ENCODE assay signal across 8 mouse cellular contexts in genomic region chr7:96554277-96554690, GRCm38 (mm10).
DNase-seq lines count a peak whose midpoint lies in the region; ATAC-seq and TF ChIP-seq lines count a peak whose summit lies in the region.

No protein-coding gene starts in this region.

- H3K36me3 ChIP-seq in forebrain, embryonic 13.5 days (ENCODE audit: poor library complexity, severe bottlenecking) = peaks cover 48% of the 10 kb centered on the region
- H3K36me3 ChIP-seq in intestine, embryonic 15.5 days = no peaks in the 10 kb centered on the region
- H3K36me3 ChIP-seq in liver, embryonic 14.5 days (replicated peaks; ENCODE audit: control insufficient read depth, insufficient read depth, low read depth) = no peaks in the 10 kb centered on the region

- H3K9me3 ChIP-seq in forebrain, embryonic 13.5 days (replicated peaks) = peaks cover 7% of the 10 kb centered on the region; the same call in 1 of the 2 replicates
- H3K9me3 ChIP-seq in intestine, embryonic 15.5 days = no peaks in the 10 kb centered on the region
- H3K9me3 ChIP-seq in liver, embryonic 14.5 days (ENCODE audit: control insufficient read depth, low read length) = no peaks in the 10 kb centered on the region

- no peaks in the 10 kb centered on the region for H3K27me3 ChIP-seq in forebrain, embryonic 13.5 days
- no peaks in the 10 kb centered on the region for H3K27me3 ChIP-seq in intestine, embryonic 15.5 days (replicated peaks)
- H3K27me3 ChIP-seq in liver, embryonic 14.5 days (ENCODE audit: control insufficient read depth, insufficient read depth, low read length) = no peaks in the 10 kb centered on the region

- peak; percentile 21 to 67 for DNase-seq in adrenal gland, adult (ENCODE audit: inconsistent age in 2 of 2, low spot score in 1 of 2)
- DNase-seq in adrenal gland, adult 8-10 months = no peak
- peak; percentile 15 for DNase-seq in urinary bladder, postnatal 25 days (ENCODE audit: low spot score)
- no peak for DNase-seq in urinary bladder, postnatal 4 days (ENCODE audit: low spot score in 2 of 2)
- DNase-seq in liver, embryonic 14.5 days (ENCODE audit: low read depth in 3 of 3, low spot score in 3 of 3) = no peak
- DNase-seq in right cerebral cortex, postnatal 14 days = peak; percentile 32

- peak; percentile 58; the same call in 1 of the 2 replicates for ATAC-seq in forebrain, embryonic 13.5 days
- ATAC-seq in intestine, embryonic 15.5 days = 0 out of 2 replicates have a peak, but pooled peaks have one; percentile 24
- no peak for ATAC-seq in liver, embryonic 14.5 days (ENCODE audit: insufficient read depth)

- no peak overlapping the region for H3K4me3 ChIP-seq in forebrain, embryonic 13.5 days
- no peak overlapping the region for H3K4me3 ChIP-seq in intestine, embryonic 15.5 days (replicated peaks)
- no peak overlapping the region for H3K4me3 ChIP-seq in liver, embryonic 14.5 days (ENCODE audit: insufficient read depth in 1 of 2, low read depth in 2 of 2, low read length in 2 of 2)

- peak overlapping the region; percentile 69; the same call in 1 of the 2 replicates for H3K27ac ChIP-seq in forebrain, embryonic 13.5 days
- H3K27ac ChIP-seq in intestine, embryonic 15.5 days = no peak overlapping the region
- no peak overlapping the region for H3K27ac ChIP-seq in liver, embryonic 14.5 days

- peak; percentile 69 for TF ChIP-seq CTCF in liver, embryonic 14.5 days (IDR thresholded peaks at IDR 0.05; ENCODE audit: low read depth)

- no peak for TF ChIP-seq EP300 in liver, embryonic 14.5 days (IDR thresholded peaks at IDR 0.05; ENCODE audit: low read depth)

- H3K4me2 ChIP-seq in forebrain, embryonic 13.5 days = no peak overlapping the region
- H3K4me2 ChIP-seq in intestine, embryonic 15.5 days (replicated peaks) = no peak overlapping the region
- H3K4me2 ChIP-seq in liver, embryonic 14.5 days (ENCODE audit: low read depth) = no peak overlapping the region

- H3K9ac ChIP-seq in forebrain, embryonic 13.5 days = no peak overlapping the region
- H3K9ac ChIP-seq in intestine, embryonic 15.5 days = no peak overlapping the region
- no peak overlapping the region for H3K9ac ChIP-seq in liver, embryonic 14.5 days (replicated peaks)

- WGBS in forebrain, embryonic 13.5 days = 41% methylated on average over 6 of the region's 6 CpGs
- 57% methylated on average over 6 of the region's 6 CpGs for WGBS in intestine, embryonic 15.5 days
- WGBS in liver, embryonic 14.5 days (ENCODE audit: insufficient replicate concordance) = 28% methylated on average over 6 of the region's 6 CpGs

- H3K4me1 ChIP-seq in forebrain, embryonic 13.5 days = peaks cover 34% of the 10 kb centered on the region
- peaks cover 6% of the 10 kb centered on the region; the same call in 1 of the 2 replicates for H3K4me1 ChIP-seq in intestine, embryonic 15.5 days (replicated peaks)
- H3K4me1 ChIP-seq in liver, embryonic 14.5 days (replicated peaks; ENCODE audit: control insufficient read depth in 2 of 2, insufficient read depth in 2 of 2, low read length in 1 of 2) = no peaks in the 10 kb centered on the region

Comparison
In these comparisons a context has a peak if more than half of its experiments do, and no peak if none do; other contexts are left out.
1. DNase-seq: peak in adrenal gland, adult (2 of 2), urinary bladder, postnatal 25 days (single experiment) and right cerebral cortex, postnatal 14 days (single experiment); none in adrenal gland, adult 8-10 months (single experiment), urinary bladder, postnatal 4 days (0 of 2) and liver, embryonic 14.5 days (0 of 3).